In the genomic region with DNA sequence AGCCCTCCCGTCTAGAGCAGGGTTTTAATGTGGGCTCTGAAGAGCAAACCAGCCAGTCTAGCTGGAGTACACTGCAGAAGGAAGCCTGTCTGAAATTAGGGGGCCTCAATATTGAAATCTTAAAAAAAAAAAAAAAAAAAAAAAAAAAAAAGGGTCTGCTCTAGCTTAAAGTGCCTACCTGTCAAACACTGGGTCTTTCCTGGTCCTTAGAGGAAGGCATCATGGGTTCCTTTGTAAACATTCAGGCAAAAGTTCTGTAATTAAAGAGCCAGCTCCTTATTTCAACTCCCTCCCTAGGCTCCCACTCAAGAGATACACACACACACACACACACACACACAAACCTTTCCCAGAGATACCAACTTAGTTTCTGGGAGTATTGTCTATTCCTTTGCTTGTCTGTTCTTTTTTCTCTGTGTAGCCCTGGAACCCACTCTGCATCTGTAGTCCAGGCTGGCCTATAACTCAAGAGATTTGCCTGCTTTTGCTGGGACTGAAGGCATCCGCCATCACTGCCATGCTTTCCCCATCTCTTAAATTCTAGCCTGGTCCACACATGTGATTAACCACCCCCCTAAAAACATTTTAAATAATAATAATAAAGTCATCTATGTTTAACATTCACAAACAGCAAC, we compare ENCODE assay signal across 8 mouse cellular contexts. TPM values are rescaled to one million over a fixed set of nuclear protein-coding genes. Genes with fewer than 3 reads are reported as not detected.
A peak's percentile ranks its signal among the peaks of the same experiment; 100 is the strongest.
DNase-seq lines count a peak whose midpoint lies in the region; ATAC-seq and TF ChIP-seq lines count a peak whose summit lies in the region.

No protein-coding gene starts in this region.

- peaks cover 10 to 38% of the 10 kb centered on the region in 2 experiments for H3K4me1 ChIP-seq in heart, embryonic 14.5 days (ENCODE audit: control insufficient read depth in 2 of 2, insufficient read depth in 2 of 2, low read length in 2 of 2)
- H3K4me1 ChIP-seq in cortical plate, adult 2 months (ENCODE audit: control insufficient read depth, insufficient read depth, low read length): peaks cover 3% of the 10 kb centered on the region; the same call in 1 of the 2 replicates
- H3K4me1 ChIP-seq in hindbrain, embryonic 12.5 days: peaks cover 30% of the 10 kb centered on the region
- peaks cover 35% of the 10 kb centered on the region for H3K4me1 ChIP-seq in midbrain, embryonic 13.5 days (replicated peaks)

- TF ChIP-seq CTCF in cortical plate, adult 2 months (IDR thresholded peaks at IDR 0.05; ENCODE audit: extremely low read depth, insufficient read depth, low read length): no peak

- no peaks in the 10 kb centered on the region for H3K27me3 ChIP-seq in heart, embryonic 14.5 days (ENCODE audit: control insufficient read depth, insufficient read depth, low read length)
- no peaks in the 10 kb centered on the region for H3K27me3 ChIP-seq in hindbrain, embryonic 12.5 days
- no peaks in the 10 kb centered on the region for H3K27me3 ChIP-seq in midbrain, embryonic 13.5 days

- intact Hi-C loops in heart, postnatal 25 days (cut with DNase I): loop anchor here (1.0 kb wide), 1 partner anchor 51 kb away; no protein-coding TSS in a partner anchor

- peak overlapping the region in 1 of 2 experiments; percentile 71; a peak in 2 of 4 replicates for H3K4me3 ChIP-seq in heart, embryonic 14.5 days (ENCODE audit: control insufficient read depth in 1 of 2, insufficient read depth in 1 of 2, low read depth in 1 of 2, low read length in 2 of 2)
- peak overlapping the region; percentile 94; the same call in 1 of the 2 replicates for H3K4me3 ChIP-seq in cortical plate, adult 2 months (ENCODE audit: insufficient read depth, low read length)
- peak overlapping the region; percentile 93; the same call in 1 of the 2 replicates for H3K4me3 ChIP-seq in hindbrain, embryonic 12.5 days
- peak overlapping the region; percentile 92 for H3K4me3 ChIP-seq in midbrain, embryonic 13.5 days (replicated peaks)

- ATAC-seq in heart, embryonic 14.5 days (ENCODE audit: insufficient number of reproducible peaks, insufficient read depth, low FRiP score, low read depth): no peak
- ATAC-seq in hindbrain, embryonic 12.5 days (ENCODE audit: low FRiP score): no peak
- no peak for ATAC-seq in midbrain, embryonic 13.5 days

- H3K36me3 ChIP-seq in heart, embryonic 14.5 days (ENCODE audit: control insufficient read depth, insufficient read depth, low read length): no peaks in the 10 kb centered on the region; the same call in 1 of the 2 replicates
- H3K36me3 ChIP-seq in hindbrain, embryonic 12.5 days: no peaks in the 10 kb centered on the region
- H3K36me3 ChIP-seq in midbrain, embryonic 13.5 days: no peaks in the 10 kb centered on the region

- H3K27ac ChIP-seq in heart, embryonic 14.5 days (replicated peaks in 1 of 2; ENCODE audit: control insufficient read depth in 1 of 2, insufficient read depth in 1 of 2, low read depth in 2 of 2, low read length in 2 of 2): peak overlapping the region in 1 of 2 experiments; percentile 82; a peak in 2 of 4 replicates
- 0 out of 2 replicates have a peak overlapping the region, but pooled peaks have one; percentile 39 for H3K27ac ChIP-seq in cortical plate, adult 2 months (ENCODE audit: insufficient read depth, low read length)
- peak overlapping the region; percentile 71; the same call in 1 of the 2 replicates for H3K27ac ChIP-seq in hindbrain, embryonic 12.5 days
- peak overlapping the region; percentile 46; the same call in 1 of the 2 replicates for H3K27ac ChIP-seq in midbrain, embryonic 13.5 days

- 44% methylated on average over 2 of the region's 2 CpGs for WGBS in heart, embryonic 14.5 days
- whole genome bisulfite sequencing in hindbrain, embryonic 12.5 days: 40% methylated on average over 2 of the region's 2 CpGs
- 40% methylated on average over 2 of the region's 2 CpGs for WGBS in midbrain, embryonic 13.5 days

- no peak for DNase-seq in heart, postnatal 25 days (ENCODE audit: low spot score)
- DNase-seq in urinary bladder, postnatal 4 days (ENCODE audit: low spot score in 2 of 2): no peak
- no peak for DNase-seq in cerebellum, postnatal 4 days (ENCODE audit: low spot score in 2 of 2)
- DNase-seq in gastrocnemius, adult 18-20 months (ENCODE audit: low spot score): no peak

- H3K9me3 ChIP-seq in heart, embryonic 14.5 days (ENCODE audit: control insufficient read depth, low read length): no peaks in the 10 kb centered on the region
- no peaks in the 10 kb centered on the region for H3K9me3 ChIP-seq in hindbrain, embryonic 12.5 days (replicated peaks)
- no peaks in the 10 kb centered on the region for H3K9me3 ChIP-seq in midbrain, embryonic 13.5 days

- H3K9ac ChIP-seq in heart, embryonic 14.5 days (ENCODE audit: low read length): peak overlapping the region; percentile 94
- H3K9ac ChIP-seq in hindbrain, embryonic 12.5 days: peak overlapping the region; percentile 38; the same call in 1 of the 2 replicates
- peak overlapping the region; percentile 45 for H3K9ac ChIP-seq in midbrain, embryonic 13.5 days (replicated peaks)

- no peak for TF ChIP-seq POLR2A in cortical plate, adult 2 months (IDR thresholded peaks at IDR 0.05; ENCODE audit: extremely low read depth, insufficient read depth, low read length)

- peak overlapping the region; percentile 83 for H3K4me2 ChIP-seq in heart, embryonic 14.5 days (ENCODE audit: low read length)
- peak overlapping the region; percentile 82 for H3K4me2 ChIP-seq in hindbrain, embryonic 12.5 days (replicated peaks)
- H3K4me2 ChIP-seq in midbrain, embryonic 13.5 days (replicated peaks): peak overlapping the region; percentile 72

RNA-seq across cellular contexts. Expression of a gene that starts 3.0 kb away (rescaled TPM):
- 50.6 and 56.1 TPM in 2 replicates for polyA plus RNA-seq in heart, embryonic 14.5 days (2014; fragmentation: Nextera tagmentation; extraction: Ambion mirVana)
- 100 to 1,000 TPM; 149 to 156 TPM for total RNA-seq in heart, postnatal 25 days (2021)
- polyA plus RNA-seq in cortical plate, adult 2 months (2012; rRNA removed): 353 and 368 TPM in 2 replicates
- polyA plus RNA-seq in hindbrain, embryonic 12.5 days (2016; fragmentation: Nextera tagmentation; extraction: Ambion mirVana): 75.4 and 78.3 TPM in 2 replicates
- 55.1 and 67.8 TPM in 2 replicates for polyA plus RNA-seq in midbrain, embryonic 13.5 days (2015; fragmentation: Nextera tagmentation; extraction: Ambion mirVana)
- 10 to 100 TPM; 43.6 to 79.2 TPM for total RNA-seq in gastrocnemius, adult 18-20 months (2021)

Comparison
In these comparisons a context has a peak if more than half of its experiments do, and no peak if none do; other contexts are left out.
1. H3K9ac ChIP-seq: peak in every context shown above with its lines; median percentile 94 in heart, embryonic 14.5 days; 45 in midbrain, embryonic 13.5 days; 38 in hindbrain, embryonic 12.5 days.